Mouse (Mus musculus): ENCODE measurements around the gene Trp53tg5. TPM values are rescaled to one million over a fixed set of nuclear protein-coding genes. Genes with fewer than 3 reads are reported as not detected.

The Trp53tg5 gene
- total RNA-seq, 4 experiments from 2014 or later = not detected

- no peak for DNase-seq (ENCODE audit: low spot score)
These were observed 24.0 kb downstream of the Trp53tg5 start for GRCm38 (mm10) chr2:164449341-164450042.

- DNase-seq (ENCODE audit: low spot score) = no peak
These were observed 24.6 kb downstream of the Trp53tg5 start for GRCm38 (mm10) chr2:164448921-164449320.

DNA sequence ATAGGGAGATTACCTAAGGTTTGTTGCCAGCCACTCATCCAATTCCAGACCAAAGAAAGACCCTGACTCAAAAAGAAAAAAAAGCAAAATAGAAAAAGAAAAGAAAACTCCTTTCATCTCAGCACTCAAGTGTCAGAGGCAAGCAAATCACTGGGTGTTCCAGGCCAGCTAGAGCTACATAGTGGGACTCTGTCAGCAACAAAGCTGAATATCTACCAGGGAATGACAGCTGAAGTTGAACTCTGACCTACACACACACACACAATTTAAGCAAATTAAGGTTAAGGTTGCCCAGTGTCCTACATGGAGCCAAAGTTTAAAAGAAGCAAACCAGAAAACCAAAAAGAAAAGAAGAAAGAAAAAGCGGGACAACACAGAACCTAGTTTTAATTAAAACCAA lies 25.4 kb downstream of the Trp53tg5 start:
- DNase-seq (ENCODE audit: low spot score) = no peak

DNA sequence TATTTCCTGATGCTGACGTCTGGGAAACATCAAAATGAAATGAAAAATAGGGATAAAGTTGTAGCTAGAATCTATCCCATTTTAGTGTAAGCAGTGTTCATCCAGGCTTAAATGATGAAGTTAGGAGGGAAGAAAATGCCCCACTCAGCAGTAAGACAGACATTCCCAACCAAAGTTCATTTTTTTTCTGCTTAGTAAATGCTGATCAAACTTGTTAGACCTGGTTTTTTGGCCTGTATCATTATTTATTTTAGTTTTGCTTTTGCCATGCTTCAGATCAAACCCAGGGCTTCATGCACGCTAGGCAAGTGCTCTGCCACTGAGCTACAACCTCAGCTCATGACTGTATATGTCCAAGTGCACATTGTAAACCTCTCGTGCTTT lies 27.4 kb downstream of the Trp53tg5 start:
- no peak for DNase-seq (ENCODE audit: low spot score)

GRCm38 (mm10) chr2:164445399-164446085 lies 28.0 kb downstream of the Trp53tg5 start:
- DNase-seq (ENCODE audit: low spot score) = no peak

GRCm38 (mm10) chr2:164444701-164445100 lies 28.8 kb downstream of the Trp53tg5 start:
- DNase-seq (ENCODE audit: low spot score) = no peak

- no peak for DNase-seq (ENCODE audit: low spot score)
These were observed 30.0 kb downstream of the Trp53tg5 start, which contains the start of gene Sdc4 for GRCm38 (mm10) chr2:164443460-164444000. Gene Sdc4 (minus strand): TSS chr2:164443887.

- DNase-seq (ENCODE audit: low spot score) = peak; percentile 82
These were observed 30.5 kb downstream of the Trp53tg5 start for GRCm38 (mm10) chr2:164443051-164443437.

GRCm38 (mm10) chr2:164442315-164443050 lies 31.0 kb downstream of the Trp53tg5 start:
- peak; percentile 55 for DNase-seq (ENCODE audit: low spot score)

GRCm38 (mm10) chr2:164441731-164442130 lies 31.8 kb downstream of the Trp53tg5 start:
- no peak for DNase-seq (ENCODE audit: low spot score)

DNA sequence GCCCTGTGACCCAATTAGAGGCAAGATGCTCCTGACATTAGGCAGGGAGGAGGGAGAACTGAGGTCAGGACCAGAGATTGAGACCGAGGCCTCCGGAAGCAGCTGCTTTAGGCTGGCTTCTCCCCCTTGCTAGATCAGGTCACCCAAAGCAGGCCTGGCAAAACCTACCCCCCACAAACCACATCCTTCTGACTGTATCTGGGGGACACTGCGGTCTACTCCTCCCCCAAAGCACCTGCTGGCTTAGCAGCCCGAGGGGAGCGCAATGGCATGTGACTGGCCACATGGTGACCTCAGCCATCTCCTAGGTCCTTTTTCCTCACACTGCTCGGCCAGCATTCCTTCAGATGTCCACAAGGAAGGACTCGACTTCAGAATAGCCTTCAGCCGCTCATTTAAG lies 32.4 kb downstream of the Trp53tg5 start:
- no peak for DNase-seq (ENCODE audit: low spot score)

- DNase-seq (ENCODE audit: low spot score) = no peak
These were observed 33.2 kb downstream of the Trp53tg5 start for GRCm38 (mm10) chr2:164440314-164440713.

GRCm38 (mm10) chr2:164439001-164439421 lies 34.5 kb downstream of the Trp53tg5 start:
- no peak for DNase-seq (ENCODE audit: low spot score)

DNA sequence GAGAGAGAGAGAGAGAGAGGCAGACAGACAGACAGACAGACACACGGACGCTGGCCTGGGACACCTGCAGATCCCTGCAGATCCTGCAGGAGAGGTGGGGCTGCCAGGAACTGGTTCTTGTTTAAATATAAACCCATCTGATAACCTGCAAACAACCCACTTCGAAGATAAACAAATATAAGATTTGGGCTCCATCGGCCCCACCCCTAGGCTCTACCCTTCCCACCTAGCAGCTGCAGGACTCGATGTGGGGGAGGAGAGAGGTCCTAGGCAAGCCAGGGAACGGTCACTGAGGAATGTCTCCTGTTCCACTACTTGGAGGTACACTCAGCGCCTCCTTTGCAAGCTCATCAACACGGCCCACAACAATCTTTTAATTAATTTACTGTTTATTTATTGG lies 35.3 kb downstream of the Trp53tg5 start:
- DNase-seq (ENCODE audit: low spot score) = no peak

- no peak for DNase-seq (ENCODE audit: low spot score)
These were observed 35.8 kb downstream of the Trp53tg5 start for GRCm38 (mm10) chr2:164437710-164438109.

DNA sequence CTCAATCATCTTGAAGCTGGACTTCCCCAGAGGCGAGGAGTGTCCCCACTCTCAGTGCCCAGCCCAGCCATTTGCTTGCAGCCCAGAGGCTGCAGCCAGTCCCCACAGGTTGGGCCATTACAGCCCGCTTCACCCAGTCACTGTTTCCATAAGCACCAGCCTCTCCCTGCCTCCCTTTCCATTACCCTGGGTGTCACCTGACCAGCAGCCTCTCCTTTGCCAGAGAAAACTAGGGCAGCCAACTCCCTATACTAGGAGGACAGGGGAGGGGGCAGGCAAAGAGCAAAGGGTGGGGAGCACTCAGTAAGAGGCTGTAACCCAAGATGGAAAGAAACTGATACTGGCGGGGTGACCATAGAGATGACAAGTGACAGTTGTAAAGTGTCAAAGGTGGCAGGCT lies 36.6 kb downstream of the Trp53tg5 start:
- no peak for DNase-seq (ENCODE audit: low spot score)

DNA sequence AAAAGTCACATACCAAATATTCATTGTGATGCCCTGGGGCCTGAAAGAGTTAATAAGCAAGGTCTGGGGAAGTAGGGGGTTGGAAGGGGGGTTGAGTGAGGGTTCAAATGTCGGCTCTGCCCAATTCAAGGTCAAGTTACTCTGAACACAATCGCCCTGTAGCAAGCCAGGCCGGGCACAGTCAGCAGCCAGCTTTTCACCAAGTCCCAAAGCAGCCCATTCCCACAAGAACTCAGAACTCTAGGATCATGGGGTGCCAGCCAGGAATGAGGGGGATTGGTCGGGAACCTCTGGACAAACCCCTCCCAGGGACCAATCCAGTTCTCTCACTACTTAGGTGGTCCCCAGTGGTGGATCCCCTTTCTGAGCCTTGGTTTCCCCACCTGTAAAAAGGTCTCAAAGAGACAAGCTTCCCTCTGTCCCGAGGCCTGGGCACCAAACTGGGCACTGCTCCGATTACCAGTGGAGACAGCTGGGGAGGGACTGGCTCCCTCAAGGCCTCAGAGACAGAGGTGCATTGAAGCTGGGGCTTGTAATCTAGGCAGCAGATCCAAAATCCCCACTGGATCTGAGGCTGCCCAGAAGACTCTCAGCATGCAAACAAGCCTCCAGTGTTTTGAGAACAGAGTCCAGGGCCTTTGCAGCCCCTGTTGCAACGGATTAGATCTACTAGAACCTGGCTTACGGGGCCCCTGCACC lies 37.2 kb downstream of the Trp53tg5 start:
- DNase-seq (ENCODE audit: low spot score) = no peak

- no peak for DNase-seq (ENCODE audit: low spot score)
These were observed 38.1 kb downstream of the Trp53tg5 start for GRCm38 (mm10) chr2:164435216-164436090.

DNA sequence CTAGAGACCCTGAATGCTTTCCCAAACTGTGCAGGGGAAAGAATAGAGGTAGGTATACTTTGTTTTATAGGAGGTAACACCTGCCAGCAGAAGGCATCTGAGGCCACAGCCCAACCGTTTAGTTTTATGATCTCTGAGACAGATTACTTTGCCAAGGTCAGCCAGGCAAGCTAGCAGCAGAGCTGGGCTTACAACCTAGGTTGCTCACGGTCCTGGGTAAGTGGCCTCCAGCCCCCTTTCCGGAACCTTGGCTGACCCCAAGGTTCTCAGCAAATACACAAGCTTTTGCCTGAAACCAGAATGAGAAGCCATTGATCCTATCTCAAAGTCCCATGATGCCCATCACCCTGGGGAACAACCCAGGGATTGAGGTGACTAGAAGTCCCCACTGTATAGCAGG lies 38.8 kb downstream of the Trp53tg5 start:
- DNase-seq (ENCODE audit: low spot score) = no peak

DNA sequence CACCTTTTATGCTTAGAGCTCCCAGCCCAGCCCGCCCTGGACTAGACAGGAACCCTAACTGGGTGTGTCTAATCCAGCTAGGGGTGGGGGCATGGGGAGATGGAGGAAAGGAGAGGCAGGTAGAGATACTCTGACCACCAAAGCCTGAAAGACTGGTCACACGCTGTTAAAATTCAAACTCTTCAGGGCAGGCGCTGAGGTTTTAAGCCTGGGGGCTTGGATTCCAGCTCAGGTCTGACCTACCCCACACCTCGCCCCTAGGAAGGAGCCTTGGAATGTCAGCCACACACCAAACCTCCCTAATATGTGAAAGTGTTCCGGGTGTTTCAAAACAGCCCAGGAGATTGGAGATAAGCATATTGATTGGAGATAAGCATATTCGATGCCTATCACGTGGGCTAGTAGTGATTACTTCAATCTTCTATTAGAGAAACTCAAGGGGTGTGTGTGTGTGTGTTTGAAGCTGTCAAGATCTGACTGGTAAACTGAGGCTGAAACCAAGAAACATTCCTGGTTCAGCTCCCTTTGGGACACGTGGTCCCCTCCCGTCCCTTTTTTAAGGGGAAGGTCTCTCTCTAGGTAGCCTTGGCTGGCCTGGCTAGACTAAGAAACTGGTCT lies 40.1 kb downstream of the Trp53tg5 start:
- DNase-seq (ENCODE audit: low spot score) = no peak

Data from heart, adult 8-10 months (tissue).